Mouse (Mus musculus) cerebellum, adult 11-12 months (tissue): ENCODE results near the gene Styx.

Experiments
- DNase-seq: peaks from one replicate; pipeline ENCODE4 v3.0.0; 2022

Styx gene

GRCm38 (mm10) chr14:45350931-45351859 lies at the start of gene Styx:
Gene Styx, plus strand, starts transcription at chr14:45351093.
- peak; percentile 96 for DNase-seq

- DNase-seq = no peak
Measured at GRCm38 (mm10) chr14:45303939-45304338, 47.0 kb upstream of the Styx start.

GRCm38 (mm10) chr14:45304389-45304788 lies 46.5 kb upstream of the Styx start:
- no peak for DNase-seq

- no peak for DNase-seq
Measured at GRCm38 (mm10) chr14:45305852-45306251, 45.0 kb upstream of the Styx start.

- DNase-seq = no peak
Measured at GRCm38 (mm10) chr14:45307630-45308328, 43.1 kb upstream of the Styx start.

GRCm38 (mm10) chr14:45309646-45310045 lies 41.2 kb upstream of the Styx start:
- peak; percentile 48 for DNase-seq

- no peak for DNase-seq
Measured at GRCm38 (mm10) chr14:45310101-45310500, 40.8 kb upstream of the Styx start.

- no peak for DNase-seq
Measured at GRCm38 (mm10) chr14:45316927-45317326, 34.0 kb upstream of the Styx start.

- DNase-seq = no peak
Measured at GRCm38 (mm10) chr14:45317921-45318411, 32.9 kb upstream of the Styx start.

- peak; percentile 87 for DNase-seq
Measured at GRCm38 (mm10) chr14:45318426-45319236, 32.3 kb upstream of the Styx start, which contains the start of gene Ero1l. Gene Ero1l, minus strand, starts transcription at chr14:45318771.

GRCm38 (mm10) chr14:45319237-45319610 lies 31.7 kb upstream of the Styx start:
- DNase-seq = no peak

GRCm38 (mm10) chr14:45320111-45320510 lies 30.8 kb upstream of the Styx start:
- DNase-seq = no peak

GRCm38 (mm10) chr14:45321067-45321466 lies 29.8 kb upstream of the Styx start:
- DNase-seq = no peak

- DNase-seq = no peak
Measured at GRCm38 (mm10) chr14:45321622-45322021, 29.3 kb upstream of the Styx start.

GRCm38 (mm10) chr14:45322450-45322849 lies 28.4 kb upstream of the Styx start:
- no peak for DNase-seq

GRCm38 (mm10) chr14:45323320-45323719 lies 27.6 kb upstream of the Styx start:
- no peak for DNase-seq

- no peak for DNase-seq
Measured at GRCm38 (mm10) chr14:45325471-45325870, 25.4 kb upstream of the Styx start.

GRCm38 (mm10) chr14:45328072-45328713 lies 22.7 kb upstream of the Styx start:
- no peak for DNase-seq

GRCm38 (mm10) chr14:45329018-45329588 lies 21.8 kb upstream of the Styx start:
- no peak for DNase-seq

- DNase-seq = peak; percentile 93
Measured at GRCm38 (mm10) chr14:45329589-45330181, 21.2 kb upstream of the Styx start, which contains the start of gene Psmc6. Gene Psmc6, plus strand, starts transcription at chr14:45329788.
